ENCODE assay signal across 22 mouse cellular contexts in genomic region chr17:29878990-29879389, GRCm38 (mm10).
DNase-seq lines count a peak whose midpoint lies in the region; ATAC-seq and TF ChIP-seq lines count a peak whose summit lies in the region.
"Had no signal": no experiment of that assay in that cellular context is flagged by ENCODE, and none has a peak within 500 bp of the region (broad histone marks: within the 10 kb centered on the region; RNA-seq: fewer than 3 reads in every experiment).

No protein-coding gene starts in this region.

- H3K27me3 ChIP-seq in kidney, embryonic 15.5 days = peaks cover 16% of the 10 kb centered on the region
- peaks cover 6% of the 10 kb centered on the region for H3K27me3 ChIP-seq in lung, embryonic 14.5 days (ENCODE audit: insufficient read depth, low read length)
- H3K27me3 ChIP-seq in E14TG2a.4 (ENCODE audit: insufficient read depth, low read length) = peaks cover 12% of the 10 kb centered on the region
- H3K27me3 ChIP-seq: hindbrain, embryonic 15.5 days had no signal

- WGBS in kidney, embryonic 15.5 days = 80% methylated on average over 10 of the region's 10 CpGs
- 74% methylated on average over 10 of the region's 10 CpGs for WGBS in lung, embryonic 14.5 days
- 71% methylated on average over 10 of the region's 10 CpGs for WGBS in lung, adult 2 months

- no peak for TF ChIP-seq POLR2A in lung, adult 2 months (IDR thresholded peaks at IDR 0.05; ENCODE audit: borderline replicate concordance, extremely low read depth, low read depth, low read length)

- H3K9ac ChIP-seq in kidney, embryonic 15.5 days = no peak overlapping the region
- H3K9ac ChIP-seq in lung, embryonic 14.5 days = no peak overlapping the region
- H3K9ac ChIP-seq: embryonic facial prominence, embryonic 13.5 days; forebrain, embryonic 12.5 days; forebrain, postnatal 0 days; hindbrain, embryonic 15.5 days had no signal

- H3K4me1 ChIP-seq in kidney, embryonic 15.5 days = peaks cover 10% of the 10 kb centered on the region; the same call in 1 of the 2 replicates
- H3K4me1 ChIP-seq in lung, embryonic 14.5 days (ENCODE audit: insufficient read depth) = no peaks in the 10 kb centered on the region
- H3K4me1 ChIP-seq in lung, adult 2 months (ENCODE audit: control insufficient read depth, insufficient read depth, low read length) = no peaks in the 10 kb centered on the region
- peaks cover 70% of the 10 kb centered on the region for H3K4me1 ChIP-seq in E14TG2a.4 (replicated peaks; ENCODE audit: low read depth, low read length)

- H3K36me3 ChIP-seq in kidney, embryonic 15.5 days = no peaks in the 10 kb centered on the region
- no peaks in the 10 kb centered on the region for H3K36me3 ChIP-seq in lung, embryonic 14.5 days (ENCODE audit: insufficient read depth)
- H3K36me3 ChIP-seq in E14TG2a.4 (ENCODE audit: insufficient read depth, low read length) = peaks cover 3% of the 10 kb centered on the region; the same call in 1 of the 2 replicates
- H3K36me3 ChIP-seq: embryonic facial prominence, embryonic 13.5 days; forebrain, embryonic 12.5 days; heart, embryonic 10.5 days; hindbrain, embryonic 10.5 days; hindbrain, embryonic 15.5 days had no signal

- no peaks in the 10 kb centered on the region; the same call in 1 of the 2 replicates for H3K9me3 ChIP-seq in kidney, embryonic 15.5 days (replicated peaks)
- H3K9me3 ChIP-seq in lung, embryonic 14.5 days (ENCODE audit: low read depth, low read length) = no peaks in the 10 kb centered on the region
- H3K9me3 ChIP-seq in E14TG2a.4 (ENCODE audit: low read length) = peaks cover 42% of the 10 kb centered on the region
- H3K9me3 ChIP-seq: embryonic facial prominence, embryonic 13.5 days; forebrain, embryonic 12.5 days; heart, embryonic 10.5 days; hindbrain, embryonic 10.5 days; hindbrain, embryonic 15.5 days had no signal

- ATAC-seq in kidney, embryonic 15.5 days (replicated peaks; ENCODE audit: low FRiP score) = no peak
- no peak for ATAC-seq in lung, embryonic 14.5 days (ENCODE audit: insufficient read depth)
- ATAC-seq: CD4-positive, CD25-positive, alpha-beta regulatory T cell, adult 4 months; forebrain, postnatal 0 days had no signal

- no peak for TF ChIP-seq CTCF in lung, embryonic 14.5 days (IDR thresholded peaks at IDR 0.05; ENCODE audit: low read depth)
- TF ChIP-seq CTCF in lung, adult 2 months (IDR thresholded peaks at IDR 0.05; ENCODE audit: insufficient read depth, low read length) = no peak
- TF ChIP-seq CTCF in E14TG2a.4 (conservative IDR thresholded peaks at IDR 0.05; ENCODE audit: low read length) = no peak

- DNase-seq in cerebellum, postnatal 10 days = peak; percentile 55 to 59
- DNase-seq in cerebellum, adult 8-10 months = no peak
- peak; percentile 48 for DNase-seq in kidney, postnatal 10 days
- peak; percentile 45 for DNase-seq in lung, embryonic 14.5 days
- DNase-seq in lung, adult 2 months = no peak
- no peak for DNase-seq in spleen, postnatal 10 days (ENCODE audit: low spot score in 2 of 2)
- DNase-seq: adrenal gland, postnatal 10 days; B cell, adult 2 months; cerebellum, adult 11 months; cerebellum, adult 9-10 months; cerebellum, postnatal 36 days; forebrain, postnatal 0 days; gastrocnemius, adult 2 months; gastrocnemius, postnatal 25 days had no signal

- no peak overlapping the region for H3K27ac ChIP-seq in kidney, embryonic 15.5 days
- no peak overlapping the region for H3K27ac ChIP-seq in lung, embryonic 14.5 days (ENCODE audit: low read depth)
- H3K27ac ChIP-seq: embryonic facial prominence, embryonic 13.5 days; forebrain, embryonic 12.5 days; gastrocnemius, adult 2 months; heart, embryonic 10.5 days had no signal

- H3K4me3 ChIP-seq in kidney, embryonic 15.5 days (replicated peaks) = no peak overlapping the region
- H3K4me3 ChIP-seq in lung, embryonic 14.5 days (ENCODE audit: low read depth, low read length) = no peak overlapping the region
- no peak overlapping the region for H3K4me3 ChIP-seq in lung, adult 2 months (replicated peaks; ENCODE audit: extremely low read depth, low read depth, low read length)
- H3K4me3 ChIP-seq in E14TG2a.4 (replicated peaks; ENCODE audit: low read length) = peak overlapping the region; percentile 20; the same call in 1 of the 2 replicates
- H3K4me3 ChIP-seq: embryonic facial prominence, embryonic 13.5 days; forebrain, embryonic 12.5 days; gastrocnemius, adult 2 months; heart, embryonic 10.5 days; hindbrain, embryonic 10.5 days; hindbrain, embryonic 15.5 days had no signal

- H3K4me2 ChIP-seq in kidney, embryonic 15.5 days = no peak overlapping the region
- no peak overlapping the region for H3K4me2 ChIP-seq in lung, embryonic 14.5 days
- H3K4me2 ChIP-seq: embryonic facial prominence, embryonic 13.5 days; forebrain, embryonic 12.5 days; hindbrain, embryonic 15.5 days had no signal

Comparison
In these comparisons a context has a peak if more than half of its experiments do, and no peak if none do; other contexts are left out.
1. DNase-seq: peak in cerebellum, postnatal 10 days (2 of 2), kidney, postnatal 10 days (single experiment) and lung, embryonic 14.5 days (single experiment); none in cerebellum, adult 8-10 months (single experiment), lung, adult 2 months (single experiment) and spleen, postnatal 10 days (0 of 2).